Mouse (Mus musculus): Measurements from ENCODE around the gene Dicer1.
"Not testable (repeated sequence)": the region's sequence is repeated elsewhere in the genome, so short reads cannot be mapped to it uniquely, and the experiment has no call there.

Dicer1 gene

DNA sequence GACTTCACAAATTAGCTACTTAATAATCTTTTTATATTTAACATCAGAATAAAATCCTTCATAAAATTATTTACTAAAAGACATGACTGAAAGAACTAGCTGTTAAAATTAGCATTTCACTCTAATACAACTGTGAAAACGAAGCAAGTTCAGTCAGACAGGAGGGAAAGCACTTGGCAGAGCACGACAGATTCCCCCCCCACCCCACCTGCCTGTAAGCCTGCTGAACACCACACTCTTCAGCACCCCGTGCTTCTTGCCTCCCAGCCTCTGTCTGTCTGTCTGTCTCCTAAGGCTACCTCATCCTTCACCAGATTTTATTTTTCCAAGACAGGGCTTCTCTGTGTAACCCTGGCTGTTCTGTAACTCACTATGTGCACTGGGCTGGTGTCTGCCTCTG lies 12.8 kb downstream of the Dicer1 start:
- no peak for DNase-seq

DNA sequence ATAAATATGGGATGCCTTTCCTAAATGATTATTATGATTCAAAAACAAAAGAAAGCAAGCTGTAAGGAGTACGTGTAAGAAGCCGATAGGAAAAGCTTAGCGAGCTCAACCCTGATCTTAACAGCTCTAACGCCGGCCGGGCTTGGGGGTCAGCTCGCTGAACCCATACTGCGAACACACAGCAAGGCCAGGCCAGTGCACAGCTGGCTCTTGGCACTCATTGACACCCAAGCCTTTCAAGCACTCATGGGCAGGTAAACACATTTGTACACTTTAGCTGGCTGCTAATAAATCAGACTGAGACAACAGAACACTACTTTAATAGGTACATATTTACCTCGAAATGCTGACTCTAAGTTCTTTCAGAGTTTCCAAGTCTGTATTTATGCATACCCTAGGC lies 13.3 kb downstream of the Dicer1 start:
- DNase-seq, result peak; percentile 35

GRCm38 (mm10) chr12:104737666-104738065 lies 14.1 kb downstream of the Dicer1 start:
- DNase-seq, result no peak

DNA sequence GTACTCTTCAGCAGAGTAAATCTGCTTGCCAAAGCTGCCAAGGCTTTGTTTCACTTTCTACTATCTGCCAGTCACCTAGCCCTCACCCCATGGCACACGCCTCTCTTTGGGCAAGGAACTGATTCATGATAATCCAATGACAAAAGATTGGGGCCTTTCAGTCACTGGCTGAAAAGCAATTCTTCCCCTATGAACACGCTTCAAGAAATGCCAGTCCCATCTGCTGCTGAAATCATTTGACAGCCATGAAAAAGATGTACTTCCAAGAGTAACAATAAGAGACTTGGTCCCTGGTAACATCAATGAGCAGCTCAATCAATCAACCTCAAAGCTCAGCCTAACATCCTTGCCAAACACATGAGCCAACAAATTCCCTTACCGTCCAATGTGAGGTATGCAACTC lies 15.8 kb downstream of the Dicer1 start:
- DNase-seq, result no peak

DNA sequence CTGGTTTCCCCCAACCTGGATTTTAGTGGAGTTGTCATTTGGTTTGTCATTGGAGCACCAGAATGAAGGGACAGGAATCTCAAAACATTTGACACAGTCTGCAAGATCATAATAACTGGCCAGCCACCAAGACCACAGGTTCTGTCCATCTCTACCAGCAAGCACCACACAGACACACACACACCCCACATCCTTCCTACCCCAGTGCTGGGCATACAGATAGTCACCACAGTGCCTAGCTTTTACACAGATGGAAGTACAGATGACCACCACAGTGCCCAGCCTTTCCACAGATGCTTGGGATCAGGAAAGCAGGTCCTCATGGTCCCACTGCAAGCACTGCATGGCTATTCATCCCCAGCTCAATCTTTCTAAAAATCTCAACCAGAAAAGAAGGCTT lies 18.6 kb downstream of the Dicer1 start:
- DNase-seq, result no peak

DNA sequence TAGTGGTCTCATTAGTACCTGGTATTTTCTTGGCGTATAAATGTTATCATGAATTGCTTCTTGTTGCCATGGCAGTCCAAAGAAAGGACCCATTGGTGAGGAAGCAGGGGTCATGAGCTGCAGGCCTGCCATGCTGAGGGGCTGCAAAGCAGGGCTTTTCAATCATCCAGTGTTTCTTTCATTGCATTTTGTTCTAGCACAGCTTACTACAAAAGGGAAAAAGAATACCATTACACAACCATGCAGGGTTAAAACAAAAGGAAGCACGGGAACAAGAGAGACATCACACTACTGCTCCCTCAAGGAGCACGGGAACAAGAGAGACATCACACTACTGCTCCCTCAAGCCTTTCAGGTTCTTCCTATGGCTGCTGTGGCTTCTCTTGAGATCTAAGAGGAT lies 20.0 kb downstream of the Dicer1 start:
- no peak for DNase-seq

DNA sequence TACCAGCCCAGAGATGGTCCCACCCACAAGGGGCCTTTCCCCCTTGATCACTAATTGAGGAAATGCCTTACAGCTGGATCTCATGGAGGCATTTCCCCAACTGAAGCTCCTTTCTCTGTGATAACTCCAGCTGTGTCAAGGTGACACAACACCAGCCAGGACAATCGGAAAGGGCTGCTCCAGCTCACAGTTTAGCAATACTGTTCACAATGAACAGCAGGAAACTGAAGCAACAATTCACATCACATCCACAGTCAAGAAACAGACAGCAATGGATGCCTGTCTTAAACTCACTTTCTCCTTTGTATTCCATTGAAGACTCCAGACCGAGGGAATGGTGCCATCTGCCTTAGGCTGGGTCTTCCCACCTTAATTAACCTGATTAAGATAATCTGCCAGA lies 25.3 kb downstream of the Dicer1 start:
- not testable (repeated sequence) for DNase-seq

DNA sequence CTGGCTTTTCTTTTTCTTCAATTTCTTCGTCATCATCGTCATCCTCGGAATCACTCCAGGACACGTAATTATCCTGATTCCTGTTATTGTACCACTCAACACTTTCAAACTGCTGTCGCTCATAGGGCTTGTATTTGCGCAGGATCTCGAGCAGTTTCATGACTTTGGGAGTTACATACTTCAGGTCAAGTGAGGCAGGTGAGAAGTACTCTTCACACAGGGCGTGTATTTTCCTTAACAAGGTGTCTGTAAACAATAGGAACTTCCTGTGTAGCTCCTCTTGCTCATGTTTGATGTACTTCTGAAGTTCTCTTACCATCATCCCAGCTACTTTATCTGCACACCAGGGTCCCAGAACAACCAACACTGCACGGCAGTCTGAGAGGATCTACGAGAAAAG lies 29.7 kb downstream of the Dicer1 start:
- no peak for DNase-seq

DNA sequence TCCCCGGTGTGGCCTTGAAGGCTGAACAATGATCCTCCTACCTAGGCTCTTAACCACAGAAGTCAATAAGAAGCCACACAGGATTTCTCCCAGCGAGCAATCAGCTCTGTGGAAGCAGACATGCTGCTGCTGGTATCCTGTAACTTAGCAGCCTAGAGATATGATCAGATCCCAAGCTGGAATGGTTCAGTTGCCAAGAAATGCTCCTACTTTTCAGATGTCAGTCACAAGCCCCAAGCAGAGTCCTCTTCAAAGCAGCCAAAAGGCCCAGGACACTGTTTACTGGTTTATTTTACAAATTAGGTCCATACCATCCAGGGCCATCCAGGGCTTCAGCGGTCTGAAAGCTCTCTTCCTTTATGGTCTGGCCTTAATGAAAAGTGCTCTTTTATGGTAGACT lies 30.7 kb downstream of the Dicer1 start:
- no peak for DNase-seq

DNA sequence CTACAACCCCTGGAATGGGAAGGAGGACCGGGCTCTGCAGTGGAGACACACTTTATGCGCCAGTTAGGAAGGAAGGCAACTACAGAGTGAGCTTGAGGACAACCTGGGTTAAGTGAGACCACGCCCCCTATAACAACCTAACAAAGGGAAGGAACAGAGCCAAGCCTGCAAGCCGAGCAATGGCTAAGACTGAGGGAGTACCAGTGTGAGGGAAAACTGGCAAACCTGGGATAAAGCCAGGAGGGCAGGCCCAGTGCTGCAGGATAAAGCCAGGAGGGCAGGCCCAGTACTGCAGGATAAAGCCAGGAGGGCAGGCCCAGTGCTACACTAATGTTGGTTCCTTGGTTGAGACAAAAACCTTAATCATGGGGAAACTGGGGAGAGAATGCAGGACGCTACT lies 32.8 kb downstream of the Dicer1 start:
- DNase-seq, result no peak

GRCm38 (mm10) chr12:104716409-104716808 lies 35.3 kb downstream of the Dicer1 start:
- DNase-seq, result no peak

DNA sequence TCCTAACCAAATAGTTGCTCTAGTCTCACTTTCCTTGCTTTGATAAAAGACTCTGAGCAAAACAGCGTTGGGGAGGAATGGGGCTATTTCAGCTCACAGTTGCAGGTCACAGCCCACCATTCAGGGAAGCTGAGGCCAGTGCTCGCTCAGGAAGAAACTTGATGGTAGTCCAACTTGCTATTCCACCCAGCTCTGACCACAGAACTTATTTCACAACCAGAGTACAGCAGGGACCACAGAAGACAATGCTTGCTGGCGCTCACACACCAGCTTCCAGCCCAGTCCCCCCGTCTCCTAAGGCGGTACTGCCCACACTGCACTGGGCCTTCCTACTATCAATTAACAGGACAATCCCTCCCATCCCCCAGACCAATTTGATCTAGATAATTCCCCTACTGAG lies 36.3 kb downstream of the Dicer1 start:
- DNase-seq, result no peak

GRCm38 (mm10) chr12:104700266-104700665 lies 51.5 kb downstream of the Dicer1 start:
- no peak for DNase-seq

DNA sequence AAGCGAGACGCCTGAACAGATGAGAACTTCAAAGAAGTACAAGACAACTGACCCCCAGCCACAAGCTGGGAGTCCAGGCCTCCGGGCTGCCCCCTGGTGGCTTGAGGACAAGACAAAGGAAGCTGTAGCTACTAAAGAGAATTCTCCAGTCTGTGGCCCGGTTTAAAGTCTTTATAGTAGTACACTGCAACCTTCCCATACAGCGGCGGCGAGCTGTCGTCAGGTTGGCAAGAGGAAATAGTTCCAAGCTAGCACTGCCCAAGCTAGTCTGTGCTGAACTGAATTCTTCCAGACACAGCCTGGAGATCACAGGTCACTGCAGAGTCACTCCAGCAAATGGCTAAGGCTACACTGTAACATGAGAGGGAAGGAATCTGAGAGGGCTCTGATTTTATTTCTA lies 52.0 kb downstream of the Dicer1 start:
- DNase-seq, result peak; percentile 38

DNA sequence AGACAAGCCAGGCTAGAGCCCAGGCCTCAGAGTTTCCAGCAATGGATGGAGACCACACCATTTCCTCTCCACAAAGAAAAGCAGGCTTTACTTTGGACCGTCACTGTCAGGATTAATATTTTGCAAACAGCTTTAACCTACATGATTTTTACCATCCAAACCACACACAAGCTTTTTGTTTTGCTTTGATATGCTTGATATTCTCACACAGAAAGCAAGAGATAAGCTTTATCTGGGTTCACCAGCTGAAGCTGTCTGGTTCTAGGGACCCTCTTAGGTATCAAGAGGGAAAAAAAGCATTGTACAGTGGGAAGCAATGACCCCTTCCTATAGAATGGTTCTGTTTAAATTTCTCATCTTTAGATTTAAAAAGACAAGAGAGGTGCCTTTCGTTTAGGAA lies 56.2 kb downstream of the Dicer1 start:
- no peak for DNase-seq

DNA sequence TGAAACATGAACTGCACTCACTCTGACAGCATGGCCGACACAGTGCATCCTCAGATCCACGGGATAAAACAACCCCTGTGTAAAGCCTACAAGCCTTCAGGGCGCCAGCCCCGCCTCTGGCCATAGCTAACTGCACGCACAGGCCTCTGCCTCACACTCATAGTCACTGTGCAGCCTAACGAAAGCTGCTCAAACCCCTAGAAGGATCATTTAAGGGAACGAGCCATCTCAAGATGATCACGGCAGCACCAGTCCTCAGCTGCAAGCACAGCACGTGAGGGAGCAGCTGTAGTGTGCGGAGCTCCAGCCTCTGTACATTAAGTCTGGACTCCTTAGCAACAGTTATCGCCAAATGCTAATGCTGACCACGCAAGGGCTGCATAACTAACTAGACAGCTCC lies 58.9 kb downstream of the Dicer1 start:
- DNase-seq, result no peak

- DNase-seq, result no peak
These were observed 61.3 kb downstream of the Dicer1 start for GRCm38 (mm10) chr12:104690412-104690811.

DNA sequence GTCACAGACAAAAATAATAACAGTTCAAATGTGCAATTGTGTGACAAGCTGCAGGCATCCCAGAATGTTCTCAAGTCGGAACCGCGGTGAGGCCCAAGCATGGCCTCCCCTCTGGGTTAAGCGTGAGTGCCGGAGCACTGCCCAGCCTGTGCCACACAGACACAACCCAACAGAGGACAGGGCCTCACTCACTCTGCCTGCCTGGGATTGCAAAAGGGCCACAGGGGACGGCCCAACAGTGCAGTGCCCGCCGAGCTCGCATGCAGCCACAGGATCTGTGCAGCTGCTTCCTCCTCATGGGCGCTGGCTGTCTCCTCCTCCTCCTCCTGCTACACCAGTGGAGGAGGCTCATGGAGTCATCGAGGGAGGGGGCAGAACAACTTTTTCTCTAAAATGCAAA lies 62.9 kb downstream of the Dicer1 start:
- no peak for DNase-seq

- DNase-seq, result no peak
These were observed 67.3 kb downstream of the Dicer1 start for GRCm38 (mm10) chr12:104684411-104684931.

DNA sequence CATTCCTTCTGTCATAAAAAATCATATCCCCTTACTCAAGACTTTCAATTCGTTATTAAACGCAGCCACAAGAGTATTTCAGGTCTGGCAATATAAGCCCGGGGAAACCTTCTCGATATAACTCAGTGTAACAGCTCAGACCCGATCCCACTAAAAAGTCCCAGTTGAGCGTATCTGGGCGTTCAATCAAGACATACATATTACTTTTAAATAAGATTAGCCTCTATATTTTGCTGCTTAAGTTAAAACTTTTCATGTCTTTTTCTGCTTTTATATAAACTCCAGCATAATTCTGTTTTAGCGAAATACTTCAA lies 72.0 kb downstream of the Dicer1 start:
- DNase-seq, result no peak

DNA sequence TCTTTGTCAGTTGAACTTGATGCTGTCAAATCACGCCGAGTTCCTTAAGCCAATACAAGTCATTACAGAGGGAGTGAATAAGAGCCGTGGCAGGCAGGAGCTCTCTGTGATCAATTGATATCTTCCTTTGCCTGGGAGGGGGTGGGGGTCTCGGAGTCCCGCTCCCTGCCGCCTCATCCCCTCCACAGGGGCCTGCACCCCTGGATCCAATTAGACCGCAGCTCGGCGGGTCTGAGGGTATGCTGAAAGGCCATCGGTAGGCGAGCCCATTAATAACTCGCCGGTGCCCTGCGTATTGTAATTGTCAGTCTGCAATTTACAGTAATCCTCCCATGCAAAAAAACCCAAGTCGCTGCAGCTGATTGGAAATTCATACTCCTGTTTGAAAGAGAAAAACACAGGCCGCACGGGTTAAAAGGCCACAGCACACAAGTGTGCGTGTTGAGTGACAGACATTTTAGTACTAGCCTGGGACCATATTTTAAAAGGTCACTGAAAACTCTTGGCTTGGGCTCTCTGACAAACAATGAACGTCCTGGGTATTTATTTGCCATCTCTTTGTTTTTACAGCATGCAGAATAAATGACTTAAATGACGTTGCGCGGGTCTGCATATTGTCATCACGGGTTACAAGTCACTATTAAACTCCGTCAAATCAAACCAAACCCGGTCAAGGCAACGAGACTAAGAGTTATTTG lies 72.5 kb downstream of the Dicer1 start:
- no peak for DNase-seq

DNA sequence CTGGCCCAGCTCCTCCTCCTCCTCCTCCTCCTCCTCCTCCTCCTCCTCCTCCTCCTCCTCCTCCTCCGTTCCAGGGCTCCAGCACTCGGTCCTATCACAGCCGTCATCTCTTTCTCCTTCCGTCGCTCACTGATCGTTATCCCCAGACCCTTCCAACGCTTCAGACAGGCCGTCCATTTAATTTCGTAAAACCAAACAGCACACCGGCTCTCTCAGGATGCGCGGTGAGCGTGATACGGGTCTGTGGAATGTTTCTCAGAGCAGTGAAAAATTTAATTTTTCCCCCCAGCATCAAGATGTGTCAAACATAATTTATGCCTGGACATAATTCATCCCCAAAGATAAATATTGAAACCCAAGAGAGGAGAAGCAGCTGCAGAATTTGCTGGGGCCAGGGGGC lies 73.3 kb downstream of the Dicer1 start:
- DNase-seq, result no peak

DNA sequence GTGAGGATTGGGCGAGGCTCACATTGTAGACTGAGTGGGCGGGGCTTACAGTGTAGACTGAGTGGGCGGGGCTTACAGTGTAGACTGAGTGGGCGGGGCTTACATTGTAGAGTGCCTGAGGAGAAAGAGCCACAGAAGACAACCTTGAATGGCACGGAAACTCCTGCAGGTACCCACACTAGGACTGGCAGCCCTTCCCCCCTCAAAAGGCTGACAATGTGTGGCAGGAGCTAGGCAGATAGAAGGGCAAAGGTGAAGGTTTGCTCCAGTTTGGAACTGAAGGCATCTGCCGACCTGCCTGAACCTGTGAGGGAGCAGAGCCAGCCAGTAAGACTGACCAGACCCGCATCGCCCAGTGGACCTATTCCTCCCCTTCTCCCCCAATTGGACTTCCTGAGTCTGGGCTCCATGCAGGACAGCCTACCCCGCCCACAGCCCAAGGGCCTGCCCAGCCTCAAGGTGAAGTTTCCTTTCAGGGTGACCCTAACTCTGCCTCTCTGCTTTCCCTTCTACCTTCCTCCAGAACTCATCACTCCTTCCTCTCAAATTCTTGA lies 74.3 kb downstream of the Dicer1 start:
- no peak for DNase-seq

DNA sequence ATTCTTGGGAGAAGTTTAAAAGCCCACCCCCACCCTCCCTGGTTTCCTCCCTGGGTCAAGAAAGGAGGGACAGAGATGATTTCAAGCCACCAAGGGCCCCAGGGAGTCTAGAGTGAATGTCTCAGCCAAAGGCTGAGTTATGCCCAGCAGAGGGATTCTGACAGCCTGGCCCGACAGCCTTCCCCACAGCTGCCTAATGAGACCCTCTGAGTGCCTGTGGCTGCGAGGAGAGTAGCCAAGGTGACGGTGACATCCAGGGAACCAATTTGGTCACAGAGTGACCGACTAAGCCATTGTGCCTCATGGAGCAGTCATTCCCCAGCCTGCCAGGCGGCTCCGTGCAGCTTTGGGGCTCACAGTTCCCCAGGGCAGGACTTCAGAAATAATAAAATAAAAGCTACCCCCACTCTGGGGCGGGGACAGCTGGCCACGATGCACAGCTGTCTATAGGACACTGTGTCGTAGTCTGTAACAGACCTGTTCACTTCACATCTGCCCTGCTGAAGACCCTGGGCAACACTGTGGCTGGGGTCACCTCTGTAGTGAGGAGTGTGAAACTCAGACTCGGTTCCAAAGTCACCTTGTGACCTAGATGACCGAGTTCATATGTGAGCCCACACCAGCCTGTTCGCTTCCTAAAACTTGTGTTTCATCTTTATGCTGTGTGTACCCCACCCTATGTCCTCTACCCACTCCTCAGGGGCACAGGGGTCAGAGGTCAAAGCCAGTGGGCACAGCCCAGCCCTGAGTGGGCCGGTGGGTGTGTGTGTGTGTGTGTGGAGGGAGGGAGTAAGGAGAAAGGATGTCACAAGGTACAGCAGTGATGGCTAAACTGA lies 75.0 kb downstream of the Dicer1 start:
- DNase-seq, result no peak

Measured in kidney, adult 9 months (tissue).